Mouse (Mus musculus): ENCODE results near the gene Wdr45. TPM values are rescaled to one million over a fixed set of nuclear protein-coding genes. Genes with fewer than 3 reads are reported as not detected.
"Not testable (repeated sequence)": the region's sequence is repeated elsewhere in the genome, so short reads cannot be mapped to it uniquely, and the experiment has no call there.

Wdr45 gene
- polyA plus RNA-seq, 1 experiment: 77.0 TPM

- DNase-seq (ENCODE audit: extremely low spot score in 1 of 2, low spot score in 1 of 2): not testable (repeated sequence)
These were observed 1.9 kb downstream of the Wdr45 start for GRCm38 (mm10) chrX:7716058-7716457.

GRCm38 (mm10) chrX:7721514-7722281, 7.6 kb downstream of the Wdr45 start, which contains the start of gene Gm45208:
Gm45208 (plus strand) TSS chrX:7722245.
- DNase-seq (ENCODE audit: extremely low spot score in 1 of 2, low spot score in 1 of 2): peak; percentile 45 to 70

- no peak for DNase-seq (ENCODE audit: extremely low spot score in 1 of 2, low spot score in 1 of 2)
These were observed 8.1 kb downstream of the Wdr45 start for GRCm38 (mm10) chrX:7722282-7722611.

GRCm38 (mm10) chrX:7722691-7723090, 8.6 kb downstream of the Wdr45 start:
- DNase-seq (ENCODE audit: extremely low spot score in 1 of 2, low spot score in 1 of 2): no peak

GRCm38 (mm10) chrX:7724135-7724534, 10.0 kb downstream of the Wdr45 start:
- DNase-seq (ENCODE audit: extremely low spot score in 1 of 2, low spot score in 1 of 2): no peak

- no peak for DNase-seq (ENCODE audit: extremely low spot score in 1 of 2, low spot score in 1 of 2)
These were observed 11.7 kb downstream of the Wdr45 start for GRCm38 (mm10) chrX:7725841-7726240.

- DNase-seq (ENCODE audit: extremely low spot score in 1 of 2, low spot score in 1 of 2): no peak
These were observed 13.0 kb downstream of the Wdr45 start for GRCm38 (mm10) chrX:7727176-7727575.

GRCm38 (mm10) chrX:7728215-7728921, 14.2 kb downstream of the Wdr45 start, which contains the start of gene Praf2:
Praf2 (plus strand) TSS chrX:7728439.
- peak; percentile 81 to 88 for DNase-seq (ENCODE audit: extremely low spot score in 1 of 2, low spot score in 1 of 2)

GRCm38 (mm10) chrX:7728922-7729265, 14.8 kb downstream of the Wdr45 start:
- DNase-seq (ENCODE audit: extremely low spot score in 1 of 2, low spot score in 1 of 2): no peak

GRCm38 (mm10) chrX:7733571-7734156, 19.5 kb downstream of the Wdr45 start:
- peak in 1 of 2 experiments; percentile 52 for DNase-seq (ENCODE audit: extremely low spot score in 1 of 2, low spot score in 1 of 2)

GRCm38 (mm10) chrX:7739336-7740081, 25.4 kb downstream of the Wdr45 start:
- no peak for DNase-seq (ENCODE audit: extremely low spot score in 1 of 2, low spot score in 1 of 2)

GRCm38 (mm10) chrX:7740082-7740819, 26.1 kb downstream of the Wdr45 start:
- no peak for DNase-seq (ENCODE audit: extremely low spot score in 1 of 2, low spot score in 1 of 2)

- no peak for DNase-seq (ENCODE audit: extremely low spot score in 1 of 2, low spot score in 1 of 2)
These were observed 27.0 kb downstream of the Wdr45 start for GRCm38 (mm10) chrX:7741103-7741502.

GRCm38 (mm10) chrX:7743470-7743869, 29.3 kb downstream of the Wdr45 start:
- DNase-seq (ENCODE audit: extremely low spot score in 1 of 2, low spot score in 1 of 2): no peak

- no peak for DNase-seq (ENCODE audit: extremely low spot score in 1 of 2, low spot score in 1 of 2)
These were observed 30.8 kb downstream of the Wdr45 start for GRCm38 (mm10) chrX:7744940-7745339.

GRCm38 (mm10) chrX:7745429-7745828, 31.3 kb downstream of the Wdr45 start:
- no peak for DNase-seq (ENCODE audit: extremely low spot score in 1 of 2, low spot score in 1 of 2)

- peak; percentile 38 to 83 for DNase-seq (ENCODE audit: extremely low spot score in 1 of 2, low spot score in 1 of 2)
These were observed 36.4 kb downstream of the Wdr45 start, which contains the start of gene Ccdc120 for GRCm38 (mm10) chrX:7750432-7751116. Ccdc120 (minus strand) TSS chrX:7750905.

GRCm38 (mm10) chrX:7753627-7754026, 39.5 kb downstream of the Wdr45 start:
- DNase-seq (ENCODE audit: extremely low spot score in 1 of 2, low spot score in 1 of 2): not testable (repeated sequence)

- DNase-seq (ENCODE audit: extremely low spot score in 1 of 2, low spot score in 1 of 2): peak; percentile 91
These were observed 48.2 kb downstream of the Wdr45 start, which contains the start of gene Tfe3 for GRCm38 (mm10) chrX:7762137-7762920. Tfe3 (plus strand) TSS chrX:7762560.
